Mouse (Mus musculus) thymus, postnatal 14 days (tissue): Measurements from ENCODE around the gene D630045J12Rik.

ENCODE experiments used
- DNase-seq: peaks from one replicate; pipeline ENCODE4 v3.0.0; 2021

The D630045J12Rik gene

DNA sequence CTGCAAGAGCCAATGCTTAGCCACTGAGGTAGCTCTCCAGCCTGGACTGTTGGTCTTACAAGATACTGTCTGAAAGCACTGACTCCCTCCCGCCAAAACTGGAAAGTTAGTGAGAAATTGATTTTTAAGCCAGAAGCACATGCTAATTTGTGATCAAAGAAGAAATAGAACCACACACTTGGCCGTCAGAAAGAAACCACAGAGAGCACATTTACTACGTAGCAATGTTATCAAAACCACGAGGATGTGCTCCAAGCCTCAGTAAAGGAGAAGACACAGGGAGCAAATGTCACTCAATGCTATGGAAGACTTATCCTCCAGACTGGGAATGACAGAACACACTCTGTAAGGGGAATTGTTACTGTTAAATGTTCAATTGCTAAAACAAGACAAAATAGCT, 12.3 kb downstream of the D630045J12Rik start:
- no peak for DNase-seq

DNA sequence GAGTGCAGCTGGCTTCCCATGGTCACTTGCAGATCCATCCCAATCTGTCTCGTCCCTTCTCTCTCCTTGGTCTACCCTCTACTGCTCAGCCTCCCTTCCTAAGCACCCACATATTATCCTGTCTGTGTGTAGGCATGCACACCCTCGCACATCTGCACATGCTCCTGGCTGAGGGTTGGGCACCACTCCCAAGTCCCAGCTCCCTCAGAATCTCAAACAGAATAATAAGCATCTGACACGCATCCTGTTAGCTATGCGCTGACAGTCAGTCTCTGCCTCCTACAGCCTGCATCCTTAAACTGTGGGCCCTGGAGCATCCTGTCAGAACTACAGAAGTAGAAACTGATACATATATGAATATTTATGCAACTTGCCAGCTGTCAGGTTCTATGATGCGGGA, 13.2 kb downstream of the D630045J12Rik start:
- no peak for DNase-seq

DNA sequence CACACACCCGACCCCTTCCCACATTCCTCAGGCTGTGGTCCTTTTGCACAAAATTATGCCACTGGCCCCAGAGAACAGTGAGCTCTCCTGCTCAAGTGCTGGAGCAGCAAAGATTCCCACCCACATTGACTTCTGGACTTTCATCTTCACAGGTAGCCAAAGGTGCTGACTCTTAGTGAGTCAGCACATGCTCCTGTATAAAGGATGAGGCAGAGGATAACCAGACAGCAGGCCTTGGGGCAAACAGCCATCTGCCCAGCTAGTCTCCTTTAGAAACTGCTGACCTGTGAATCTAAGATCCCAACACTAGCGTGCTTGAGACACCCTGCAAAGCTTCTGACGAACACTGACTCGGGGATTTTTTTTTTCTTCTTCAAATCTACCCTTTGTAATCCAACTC, 15.4 kb downstream of the D630045J12Rik start:
- DNase-seq = no peak

DNA sequence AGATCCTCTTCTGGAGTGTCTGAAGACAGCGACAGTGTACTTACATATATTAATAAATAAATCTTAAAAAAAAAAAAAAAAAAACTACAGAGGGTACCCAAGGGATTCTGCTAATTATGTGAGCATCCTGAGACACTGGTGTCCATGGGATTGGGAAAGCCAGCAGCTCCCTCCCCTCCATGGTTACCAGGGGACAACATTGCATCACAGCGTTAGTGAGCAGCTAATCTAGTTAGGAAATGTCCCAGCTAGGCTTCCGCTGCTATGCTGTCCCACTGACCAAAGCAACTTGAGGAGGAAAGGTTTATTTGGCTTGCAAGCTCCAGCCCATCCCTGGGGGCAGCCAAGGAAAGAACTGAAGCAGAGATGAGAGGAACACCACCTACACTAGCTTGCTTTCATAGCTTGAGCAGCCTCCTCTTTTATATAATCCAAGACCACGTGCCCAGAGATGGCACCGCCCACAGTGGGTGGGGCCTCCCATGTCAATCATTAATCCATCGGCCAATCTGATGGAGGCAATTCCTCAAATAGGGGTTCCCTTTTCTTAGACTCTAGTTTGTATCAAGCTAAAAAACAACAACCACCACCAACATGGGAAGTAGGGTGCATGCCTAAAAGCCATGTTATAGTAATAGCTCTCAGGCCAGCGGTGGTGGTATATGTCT, 17.7 kb downstream of the D630045J12Rik start:
- no peak for DNase-seq

DNA sequence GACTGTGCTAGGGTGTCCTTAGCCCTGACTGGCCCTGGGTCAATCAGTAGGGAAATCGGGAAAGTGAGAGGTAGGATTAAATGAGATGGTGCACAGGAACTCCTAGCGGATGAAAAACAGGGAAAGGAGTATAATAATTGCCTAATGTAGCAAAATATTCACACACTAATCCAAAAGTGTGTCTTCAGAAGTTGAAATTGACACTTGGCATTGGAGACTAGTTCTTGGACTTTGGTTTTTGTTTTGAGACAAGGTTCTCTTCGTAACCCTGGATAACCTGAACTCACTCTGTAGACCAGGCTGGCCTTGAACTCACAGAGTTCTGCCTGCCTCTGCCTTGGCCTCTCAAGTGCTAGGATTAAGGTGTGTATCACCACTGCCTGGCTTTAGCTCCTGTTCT, 20.0 kb downstream of the D630045J12Rik start:
- DNase-seq = no peak

DNA sequence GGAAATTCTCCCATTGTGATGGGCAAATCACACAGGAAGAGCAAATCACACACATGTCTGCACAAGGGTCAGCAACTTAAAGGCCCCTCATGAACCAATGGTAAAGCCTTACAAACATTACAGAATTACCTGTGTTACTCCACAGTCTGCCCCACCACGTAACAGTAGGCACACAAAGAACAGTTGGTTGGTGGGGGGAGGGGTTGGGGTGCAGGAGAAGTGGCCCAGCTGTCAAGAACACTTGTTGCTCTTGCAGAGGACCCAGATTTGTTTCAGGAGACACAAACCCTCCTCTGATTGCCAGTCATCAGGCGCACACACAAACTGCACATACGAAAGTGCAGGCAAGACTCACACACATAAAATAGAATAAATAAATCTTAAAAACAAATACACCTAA, 20.9 kb downstream of the D630045J12Rik start:
- no peak for DNase-seq

DNA sequence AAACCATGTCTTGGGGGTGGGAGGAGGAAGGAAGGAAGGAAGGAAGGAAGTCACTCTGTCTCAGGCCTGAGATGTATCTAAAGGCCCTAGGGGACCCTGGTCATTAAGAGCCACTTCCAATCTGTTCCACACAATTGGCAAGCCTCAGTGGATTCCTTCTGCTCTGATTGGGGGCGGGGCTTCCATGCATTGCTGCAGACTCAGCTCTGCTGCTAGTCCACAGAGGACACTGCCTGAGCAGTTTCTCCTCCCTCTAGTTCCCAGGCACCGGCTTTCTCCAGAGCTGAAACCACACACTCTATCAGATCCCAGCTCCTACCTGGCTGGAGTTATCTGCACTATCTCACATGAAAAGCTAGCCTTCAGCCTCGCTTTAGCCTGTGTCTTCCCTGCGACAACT, 21.8 kb downstream of the D630045J12Rik start:
- no peak for DNase-seq

DNA sequence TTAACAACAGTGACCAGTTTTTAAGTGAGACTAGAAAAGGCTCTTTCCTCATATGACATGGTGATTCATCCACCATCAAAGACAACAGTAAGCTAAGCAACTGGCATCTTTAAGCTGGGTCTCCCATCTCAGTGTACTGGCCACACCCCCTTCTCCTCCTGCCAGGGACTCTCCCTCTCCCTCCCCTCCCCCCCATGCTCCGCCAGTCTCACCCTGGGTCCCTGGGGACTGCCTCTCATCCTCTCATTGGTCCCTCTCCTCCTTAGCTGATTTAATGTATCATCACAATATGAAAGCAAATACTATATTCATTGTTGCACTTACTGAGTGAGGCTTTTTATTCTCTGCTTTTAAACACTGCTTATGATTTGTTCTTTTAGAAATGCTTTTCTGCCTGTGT, 29.7 kb downstream of the D630045J12Rik start:
- no peak for DNase-seq

DNA sequence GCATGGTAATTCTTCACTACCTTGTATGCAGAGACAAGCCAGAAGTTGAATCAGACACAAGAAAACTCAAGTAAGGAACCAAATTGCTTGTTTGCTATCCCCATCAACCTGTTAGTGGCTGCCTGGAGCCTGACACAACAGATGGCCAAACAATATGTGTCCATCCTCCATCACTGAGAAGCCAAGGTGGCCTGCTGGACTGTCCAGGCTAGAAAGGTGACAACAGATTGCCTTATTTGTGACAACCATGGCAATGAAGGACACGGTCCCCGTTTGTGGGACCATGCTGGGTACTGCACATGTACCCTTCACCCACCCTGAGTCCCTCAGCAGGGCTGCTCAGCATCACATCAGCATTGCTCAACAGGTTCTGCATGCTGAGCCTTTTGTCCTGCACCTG, 34.5 kb downstream of the D630045J12Rik start:
- DNase-seq = no peak

DNA sequence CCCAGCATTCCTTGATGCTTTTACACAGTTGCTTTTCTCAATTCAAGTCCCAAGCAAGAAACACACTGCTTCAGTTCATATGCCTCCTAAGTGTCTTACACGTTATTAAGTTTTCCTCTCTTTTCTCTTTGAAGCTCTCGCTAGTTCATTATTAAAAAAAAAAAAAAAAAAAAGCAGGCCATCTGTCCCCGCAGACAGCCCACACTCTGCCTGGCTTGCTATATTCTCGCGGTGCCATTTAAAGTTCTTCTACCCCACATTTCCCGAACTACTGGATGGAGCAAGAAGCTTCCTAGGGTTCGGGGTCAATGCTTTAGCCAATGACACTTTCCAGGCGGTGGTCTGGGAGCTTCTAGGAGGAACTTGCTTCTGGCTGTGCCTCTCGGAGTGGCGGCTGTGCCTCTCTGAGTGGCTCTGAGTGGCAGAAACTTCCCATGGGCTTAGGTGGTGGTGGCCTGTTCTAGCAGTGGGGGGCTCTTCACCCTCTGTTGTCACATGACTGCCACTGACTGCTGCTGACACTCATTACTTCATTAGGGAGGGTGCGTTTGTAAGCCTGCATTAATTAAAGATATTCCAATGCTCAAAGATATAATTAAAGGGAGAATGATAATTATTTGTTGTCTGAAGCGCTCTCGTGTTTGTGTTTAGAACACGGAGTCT, 38.2 kb downstream of the D630045J12Rik start:
- DNase-seq = no peak

DNA sequence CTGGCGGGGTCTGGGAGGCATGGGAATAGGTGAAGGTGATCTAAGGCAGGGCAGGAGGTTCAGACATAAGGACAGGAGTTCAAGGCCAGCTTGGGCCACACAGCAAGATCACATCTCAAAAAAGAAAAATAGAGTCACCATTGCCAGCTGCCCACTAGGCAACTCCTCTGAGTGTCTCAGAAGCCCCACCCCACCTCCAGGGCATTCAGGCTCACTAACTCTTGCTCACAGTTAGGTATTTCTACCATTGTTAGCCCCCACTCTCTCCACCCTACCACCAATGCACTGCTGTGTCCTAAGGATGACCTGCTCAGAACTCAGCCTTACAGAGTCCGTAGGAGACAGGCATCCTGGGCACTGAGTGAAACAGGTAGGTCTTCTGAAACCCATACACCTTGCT, 46.2 kb downstream of the D630045J12Rik start:
- DNase-seq = no peak

DNA sequence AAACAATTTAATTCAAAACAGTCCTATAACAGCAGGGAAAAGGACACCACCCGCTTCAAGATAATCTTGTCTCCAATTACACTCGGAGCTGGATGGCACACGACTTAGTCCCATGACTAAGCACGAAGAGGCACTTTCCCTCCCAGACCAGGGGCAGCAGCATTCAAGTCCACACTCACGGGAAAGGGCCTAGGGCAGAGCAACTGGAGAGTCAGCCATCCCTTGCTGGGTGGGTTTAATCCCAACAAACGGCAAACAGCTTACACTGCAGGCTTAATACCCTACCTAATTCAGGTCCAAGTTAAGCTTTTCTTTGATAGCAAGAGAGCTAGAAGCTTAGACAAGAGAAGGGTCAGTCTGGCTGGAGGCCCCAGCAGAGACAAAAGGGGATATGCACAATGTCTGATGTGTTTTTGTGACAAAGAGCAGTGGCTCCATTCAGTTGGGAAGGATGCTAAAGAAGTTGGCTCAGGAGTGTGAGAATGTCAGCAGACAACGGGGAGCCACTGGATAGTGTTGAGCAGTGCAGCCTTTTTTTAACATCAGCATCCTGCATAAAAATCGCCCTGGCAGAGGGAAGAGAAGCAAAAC, 46.8 kb downstream of the D630045J12Rik start:
- no peak for DNase-seq

DNA sequence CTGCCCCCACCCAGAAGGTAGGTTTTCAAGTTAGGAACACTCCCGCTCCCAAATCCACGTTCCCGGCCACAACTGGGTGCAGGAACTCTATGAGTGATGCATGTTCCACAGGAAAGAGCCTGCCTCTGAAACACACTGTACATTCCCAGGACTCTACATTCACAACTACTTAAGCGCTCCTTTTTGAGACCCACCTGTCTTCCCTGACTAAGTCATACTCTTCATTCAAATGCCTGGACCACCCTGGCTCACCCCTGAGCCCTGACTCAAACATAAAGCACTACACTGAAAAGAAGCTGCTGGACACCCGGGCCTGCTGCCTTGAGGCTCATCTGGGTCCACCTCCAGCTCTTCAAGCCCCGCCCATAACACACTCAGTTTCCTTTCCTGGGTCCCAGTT, 48.4 kb downstream of the D630045J12Rik start:
- DNase-seq = no peak

DNA sequence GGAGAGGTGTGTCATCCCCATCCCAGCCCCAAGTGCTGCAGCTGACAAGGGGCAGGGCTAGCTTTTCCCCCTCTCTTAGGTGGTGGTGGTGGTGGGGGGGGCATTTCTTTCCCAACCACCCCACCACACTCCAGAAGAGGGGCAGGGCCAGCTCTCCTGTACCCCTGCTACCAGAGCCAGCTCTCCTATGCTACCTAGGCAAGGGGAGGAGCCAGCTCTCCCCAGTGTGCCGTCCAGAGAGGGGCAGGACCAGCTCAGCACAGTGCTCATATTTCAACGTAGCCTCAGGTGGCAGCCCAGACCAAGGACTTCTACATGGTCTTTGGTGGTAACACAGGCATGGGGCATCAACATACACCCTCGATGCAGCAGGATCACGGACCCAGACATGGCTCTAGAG, 50.0 kb downstream of the D630045J12Rik start:
- DNase-seq = no peak

DNA sequence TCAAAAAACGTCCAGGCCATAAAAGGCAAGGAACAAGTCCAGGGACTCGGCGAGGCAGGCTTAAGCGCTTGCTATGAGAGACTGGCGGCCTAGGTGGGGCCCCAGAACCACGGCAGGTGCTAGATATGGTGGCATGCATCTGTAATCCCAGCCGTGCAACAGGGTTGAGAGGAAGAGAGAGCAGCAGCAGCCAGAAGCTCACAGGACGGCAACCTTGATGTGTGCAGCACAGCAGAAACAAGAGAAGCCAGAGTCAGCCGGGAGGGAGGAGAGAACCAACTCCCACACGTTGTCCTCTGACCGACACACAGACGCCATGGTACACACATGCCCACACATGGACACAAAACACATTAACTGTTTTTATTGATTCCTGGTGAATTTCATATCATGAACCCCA, 51.0 kb downstream of the D630045J12Rik start:
- DNase-seq = no peak

DNA sequence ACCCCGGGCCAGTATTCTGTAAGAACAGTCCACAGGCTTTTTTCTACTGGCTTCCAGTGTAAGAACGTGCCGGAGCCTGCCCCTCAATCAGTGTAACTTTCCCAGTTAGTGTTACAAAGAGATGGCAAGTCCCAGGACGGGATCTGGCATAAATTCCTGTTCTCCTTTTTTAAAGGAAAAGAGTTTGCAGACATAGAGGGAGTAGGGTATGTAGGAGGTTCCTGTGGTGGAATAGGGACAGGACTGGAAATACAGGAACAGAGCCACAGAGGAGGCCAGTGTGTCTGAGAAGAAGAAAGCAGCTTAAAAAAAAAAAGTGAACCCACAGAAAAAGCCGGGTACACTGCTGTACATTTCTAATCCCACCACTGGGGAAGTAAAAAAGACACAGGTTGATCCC, 52.3 kb downstream of the D630045J12Rik start:
- no peak for DNase-seq

DNA sequence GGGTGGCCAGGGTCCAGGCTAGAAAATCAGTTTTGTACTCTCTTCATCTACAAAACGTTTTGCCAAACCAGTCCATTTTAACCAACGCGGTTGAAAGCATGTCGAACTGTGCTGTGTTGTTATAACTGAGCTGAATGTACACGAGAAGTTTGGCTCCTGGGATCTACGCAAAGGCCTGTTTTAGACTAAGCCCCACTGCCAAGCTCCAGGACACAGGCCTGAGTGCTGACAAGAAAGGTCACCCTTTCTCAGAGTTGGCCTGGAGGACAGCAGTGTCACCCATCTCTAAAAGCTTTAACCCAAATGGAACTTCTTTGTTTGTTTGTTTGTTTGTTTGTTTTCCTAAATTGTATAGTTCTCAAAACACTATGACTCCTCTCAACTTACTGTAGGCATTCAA, 54.2 kb downstream of the D630045J12Rik start:
- DNase-seq = no peak

DNA sequence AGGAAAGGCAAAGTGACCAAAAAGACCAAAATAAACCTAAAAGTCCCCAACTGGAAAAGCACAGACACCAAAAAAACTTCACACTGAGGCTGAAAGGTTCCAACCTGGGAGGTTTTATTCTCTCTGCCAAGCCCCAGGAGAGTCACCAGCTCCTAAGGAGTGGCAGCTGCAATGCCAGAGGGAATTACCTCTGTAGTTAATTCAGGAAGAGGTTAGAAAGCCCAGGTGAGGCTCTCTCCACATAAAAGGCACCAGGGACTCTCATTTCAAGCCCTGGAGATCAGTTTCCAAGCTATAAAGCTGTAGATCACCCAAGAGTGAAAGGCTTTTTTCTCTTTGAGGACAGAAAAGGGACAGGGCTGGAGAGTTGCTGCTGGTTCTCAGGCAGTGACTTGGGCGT, 55.1 kb downstream of the D630045J12Rik start:
- no peak for DNase-seq

DNA sequence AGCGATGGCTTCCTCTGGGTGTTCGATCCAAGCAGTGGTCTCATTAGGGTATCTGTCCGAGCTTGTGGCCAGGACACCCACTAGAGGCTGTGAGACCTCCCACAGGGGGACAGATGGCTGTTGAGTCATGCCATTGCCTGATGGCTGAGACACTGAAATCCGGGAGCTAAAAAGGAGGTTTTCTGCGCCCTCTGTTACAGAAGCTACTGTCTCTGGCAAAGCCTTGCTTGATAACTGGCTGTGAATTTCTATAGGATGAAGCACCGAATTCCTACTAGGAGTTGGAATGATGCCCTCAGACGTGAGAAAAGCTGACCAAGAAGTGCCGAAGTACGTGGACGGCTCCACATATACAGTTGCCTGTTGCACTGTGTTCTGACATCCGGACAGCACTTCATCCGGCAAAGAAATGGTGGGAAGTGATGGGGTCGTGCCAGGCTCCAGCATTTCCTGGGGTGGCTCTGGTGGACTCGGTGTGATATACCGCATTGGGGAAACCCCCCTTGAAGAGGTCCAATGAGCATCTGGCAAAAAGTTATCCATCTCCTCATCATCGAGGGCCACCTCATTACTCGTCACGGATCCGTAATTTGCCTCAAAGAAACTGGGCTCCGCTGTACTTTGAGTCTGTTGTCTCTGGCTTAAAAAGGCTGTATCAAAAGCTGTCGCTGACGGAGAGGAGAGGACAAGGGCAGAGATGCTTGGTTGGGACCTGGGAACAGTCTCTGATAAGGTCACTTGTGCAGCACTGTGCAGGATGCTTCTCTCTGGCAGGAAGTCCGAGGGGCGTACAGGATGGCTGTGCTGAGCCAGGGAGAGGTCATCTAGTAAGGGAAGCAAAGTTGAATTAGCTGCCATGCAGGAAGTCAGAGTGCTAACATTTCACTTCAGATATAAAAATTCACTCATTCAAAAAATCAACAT, 57.3 kb downstream of the D630045J12Rik start:
- no peak for DNase-seq

DNA sequence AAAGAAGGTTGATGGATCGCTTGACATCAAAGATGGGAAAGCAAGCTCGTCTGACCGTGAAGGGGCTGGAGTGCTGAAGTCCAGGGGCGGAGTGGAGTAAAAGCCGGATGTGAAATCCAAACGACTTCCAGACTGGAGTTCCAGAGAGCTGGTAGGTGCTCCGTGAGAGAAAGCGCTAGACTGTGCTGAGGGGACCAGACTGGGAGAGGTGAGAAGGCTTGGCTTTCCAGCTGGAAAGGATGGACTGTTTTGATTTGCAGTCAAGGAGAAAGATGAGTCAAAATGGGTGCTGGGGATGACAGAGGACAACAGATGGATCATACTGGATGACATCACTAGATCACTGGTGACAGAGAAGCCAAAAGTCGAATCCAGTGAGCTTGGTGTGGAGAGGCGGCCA, 58.5 kb downstream of the D630045J12Rik start:
- DNase-seq = no peak

DNA sequence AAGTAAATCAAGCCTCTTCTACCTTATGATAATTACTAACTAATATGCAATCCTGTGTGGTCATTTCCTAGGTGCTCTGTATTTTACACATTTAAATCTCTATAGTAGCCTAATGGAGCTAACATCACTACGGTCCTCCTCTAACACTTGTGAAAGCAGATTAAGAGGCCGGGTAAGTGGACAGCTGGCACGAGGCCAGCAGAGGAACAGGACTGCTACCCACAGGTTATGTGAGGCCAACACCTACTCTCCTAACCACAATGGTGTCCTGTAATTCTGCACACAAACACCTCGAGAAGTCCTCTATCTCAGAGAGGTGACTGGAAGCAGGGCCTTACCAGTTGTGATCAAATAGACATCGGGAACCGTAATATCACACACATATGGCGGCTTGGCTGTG, 59.8 kb downstream of the D630045J12Rik start:
- no peak for DNase-seq

DNA sequence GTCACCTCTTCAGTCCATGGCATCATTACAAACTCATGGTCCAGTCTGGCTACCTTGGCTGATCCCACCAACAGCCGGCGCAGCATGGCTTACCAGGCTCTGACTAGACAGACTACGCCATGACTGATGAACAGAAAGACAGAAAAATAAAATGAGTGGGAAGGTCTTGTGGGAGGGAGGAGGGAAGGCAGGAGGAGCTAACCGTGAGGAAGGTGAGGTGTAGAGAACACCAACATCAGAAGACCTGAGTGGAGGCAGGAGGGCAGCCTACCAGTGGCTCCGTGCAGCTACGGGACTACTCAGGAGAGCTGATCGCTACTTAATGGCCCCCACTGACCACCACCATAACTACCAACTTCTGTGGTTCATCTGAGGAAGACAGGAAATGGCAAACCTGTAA, 60.9 kb downstream of the D630045J12Rik start:
- DNase-seq = no peak

DNA sequence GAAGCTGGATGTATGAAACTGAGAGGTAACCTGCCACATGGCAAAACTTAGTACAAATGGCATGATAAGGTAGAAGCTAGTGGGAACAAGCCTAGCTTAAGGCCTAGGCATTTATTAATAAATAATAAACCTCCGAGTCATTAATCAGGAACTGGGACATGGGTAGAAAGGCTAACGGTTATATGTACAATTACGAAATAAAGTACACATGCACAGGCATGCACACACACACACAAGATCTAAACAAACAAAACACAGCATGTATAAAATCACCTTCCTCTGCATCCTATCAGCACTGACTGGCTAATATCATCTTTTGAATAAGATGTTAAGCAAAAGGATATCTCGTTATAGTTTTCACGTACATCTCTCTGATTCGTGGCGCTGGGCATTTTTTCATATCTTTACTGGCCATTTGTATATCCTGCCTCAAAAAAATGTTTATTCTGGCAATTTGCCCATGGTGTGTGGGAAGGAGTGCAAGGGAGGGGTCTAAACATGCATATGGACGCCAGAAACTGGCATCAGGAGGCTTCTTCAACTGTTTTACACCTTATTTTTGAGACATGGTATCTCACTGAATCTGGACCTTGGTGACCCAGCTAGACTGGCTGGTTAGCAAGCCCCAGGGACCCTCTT, 67.4 kb downstream of the D630045J12Rik start:
- DNase-seq = no peak
